In genomic region chr2:104042766-104043165, GRCm38 (mm10) we compare ENCODE assay signal across 25 mouse cellular contexts. TPM values are rescaled to one million over a fixed set of nuclear protein-coding genes. Genes with fewer than 3 reads are reported as not detected.
"Had no signal": no experiment of that assay in that cellular context is flagged by ENCODE, and none has a peak within 500 bp of the region (broad histone marks: within the 10 kb centered on the region; RNA-seq: fewer than 3 reads in every experiment).

No protein-coding gene starts in this region.

- H3K4me1 ChIP-seq: neural tube, embryonic 13.5 days; neural tube, embryonic 15.5 days; stomach, embryonic 15.5 days had no signal

- H3K4me3 ChIP-seq: neural tube, embryonic 13.5 days; neural tube, embryonic 15.5 days; stomach, embryonic 15.5 days had no signal

- H3K27me3 ChIP-seq: neural tube, embryonic 13.5 days; neural tube, embryonic 15.5 days; stomach, embryonic 15.5 days had no signal

- H3K27ac ChIP-seq: neural tube, embryonic 13.5 days; neural tube, embryonic 15.5 days; stomach, embryonic 15.5 days; stomach, postnatal 0 days had no signal

- H3K9ac ChIP-seq: neural tube, embryonic 13.5 days; neural tube, embryonic 15.5 days; stomach, embryonic 15.5 days had no signal

- H3K9me3 ChIP-seq: neural tube, embryonic 13.5 days; neural tube, embryonic 15.5 days; stomach, embryonic 15.5 days had no signal

- H3K4me2 ChIP-seq: neural tube, embryonic 13.5 days; neural tube, embryonic 15.5 days; stomach, embryonic 15.5 days had no signal

- DNase-seq: retina, postnatal 1 day; right cerebral cortex, adult 18-20 months; right cerebral cortex, postnatal 14 days; right cerebral cortex, postnatal 25 days; right cerebral cortex, postnatal 4 days; spleen, adult 18-20 months; thymus, adult 18-20 months; thymus, adult 2 months; thymus, postnatal 14 days; thymus, postnatal 25 days; thymus, postnatal 36 days; thymus, postnatal 4 days had no signal

RNA-seq across cellular contexts. Expression of gene 4931422A03Rik, which starts 14.6 kb away (rescaled TPM):
- total RNA-seq: neutrophil, adult 5-6 weeks had no signal
- polyA plus RNA-seq: small intestine, adult 2 months; spleen, adult 2 months; thymus, adult 2 months had no signal

RNA-seq across cellular contexts. Expression of gene Gm10912, which starts 22.9 kb away (rescaled TPM):
- polyA plus RNA-seq: neural tube, embryonic 13.5 days; neural tube, embryonic 14.5 days; neural tube, embryonic 15.5 days; stomach, embryonic 14.5 days; stomach, embryonic 16.5 days; stomach, postnatal 0 days had no signal

RNA-seq across cellular contexts. Expression of gene Gm10799, which starts 25.6 kb away (rescaled TPM):
- total RNA-seq: neutrophil, adult 5-6 weeks had no signal
- polyA plus RNA-seq: neural tube, embryonic 13.5 days; neural tube, embryonic 14.5 days; neural tube, embryonic 15.5 days; small intestine, adult 2 months; spleen, adult 2 months; stomach, embryonic 14.5 days; stomach, embryonic 15.5 days; stomach, embryonic 16.5 days; stomach, postnatal 0 days; testis, adult 2 months; thymus, adult 2 months; thymus, postnatal 0 days; urinary bladder, adult 2 months had no signal

RNA-seq across cellular contexts. Expression of gene Cd59b, which starts 26.9 kb away (rescaled TPM):
- total RNA-seq: neutrophil, adult 5-6 weeks had no signal
